Mouse (Mus musculus) heart, embryonic 16.5 days (tissue): ENCODE data around the gene Prdx3. TPM values are rescaled to one million over a fixed set of nuclear protein-coding genes. Genes with fewer than 3 reads are reported as not detected.

ENCODE experiments used
- ATAC-seq: fragments of 200-750 bp; cut with Nextera tagmentation; replicated peaks from 2 replicates; pipeline ENCODE4 v1.8.0; 2017; ENCODE audit warnings: moderate number of reproducible peaks; ENCODE audit not compliant: insufficient read depth, low FRiP score; ENCODE audit errors: extremely low read depth
- H3K27ac ChIP-seq: fragments of 300-500 bp; sonication (generic); 2 replicates; pipeline ENCODE4 v1.5.1; 2014; ENCODE audit warnings: mild to moderate bottlenecking, low read length, control low read depth, moderate library complexity
- H3K27me3 ChIP-seq: fragments of 300-500 bp; sonication (generic); 2 replicates; pipeline ENCODE4 v1.6.1; 2014; ENCODE audit warnings: low read length, mixed read lengths; ENCODE audit not compliant: control insufficient read depth, insufficient read depth
- H3K36me3 ChIP-seq: fragments of 300-500 bp; sonication (generic); 2 replicates; pipeline ENCODE4 v1.6.1; 2014; ENCODE audit not compliant: control insufficient read depth, insufficient read depth
- H3K4me1 ChIP-seq: fragments of 300-500 bp; sonication (generic); 2 replicates; pipeline ENCODE4 v1.6.1; 2014; ENCODE audit warnings: low read length, mixed read lengths; ENCODE audit not compliant: control insufficient read depth, insufficient read depth
- H3K4me2 ChIP-seq: fragments of 300-500 bp; sonication (generic); 2 replicates; pipeline ENCODE4 v1.6.1; 2014; ENCODE audit warnings: low read depth, mild to moderate bottlenecking, control low read depth, low read length
- H3K4me3 ChIP-seq: fragments of 300-500 bp; sonication (generic); 2 replicates; pipeline ENCODE4 v1.5.1; 2014; ENCODE audit warnings: mild to moderate bottlenecking, control low read depth, low read length
- H3K9ac ChIP-seq: fragments of 300-500 bp; sonication (generic); 2 replicates; pipeline ENCODE4 v1.6.1; 2014; ENCODE audit warnings: low read length, control low read depth
- H3K9me3 ChIP-seq: fragments of 300-500 bp; sonication (generic); replicated peaks from 2 replicates; pipeline ENCODE4 v1.6.1; 2016; ENCODE audit warnings: low read length; ENCODE audit not compliant: control insufficient read depth
- WGBS: fragments of 180-500 bp; shearing (Covaris S2); extraction: QIAGEN DNeasy Blood & Tissue Kit; methylation state at CpG from one replicate; pipeline ENCODE4 v1.1.7; 2014; 5-methylcytosine and 5-hydroxymethylcytosine counted together
- polyA plus RNA-seq: library from polyadenylated mRNA; unstranded; fragments of >200 nt; fragmentation: Nextera tagmentation; extraction: Ambion mirVana; gene quantifications from 2 replicates; pipeline ENCODE4 v1.2.1, GENCODE M21; 2015

The Prdx3 gene
- polyA plus RNA-seq, 1 experiment from 2014 or later = 217 TPM

DNA sequence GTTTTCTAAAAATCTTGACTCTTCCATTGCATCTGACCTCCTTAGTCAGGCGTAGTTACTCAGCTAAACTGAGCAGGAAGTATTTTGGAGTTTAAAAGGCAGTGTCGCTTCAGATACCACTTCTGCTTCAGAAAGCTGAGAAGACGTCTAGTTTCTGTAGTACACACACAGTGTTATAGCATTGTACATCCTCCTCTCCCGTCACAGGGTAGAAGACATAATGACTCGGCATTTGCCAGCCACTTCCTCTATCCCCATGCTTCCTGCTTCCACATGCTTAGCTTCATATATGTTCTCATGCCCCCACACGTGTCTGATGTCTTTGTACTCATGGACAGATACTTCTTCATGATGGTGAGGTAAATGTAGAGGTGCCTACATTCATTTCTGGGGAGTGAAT, 55.7 kb downstream of the Prdx3 start:
- Histone ChIP-seq H3K4me3 (no peak overlapping the region), H3K27ac (no peak overlapping the region), H3K4me1 (no peaks in the 10 kb centered on the region), H3K4me2 (no peak overlapping the region), H3K27me3 (no peaks in the 10 kb centered on the region), H3K9me3 (no peaks in the 10 kb centered on the region), H3K9ac (no peak overlapping the region), H3K36me3 (peaks cover 30% of the 10 kb centered on the region)
- 87% methylated on average over 6 of the region's 6 CpGs for WGBS
- ATAC-seq = no peak

Other genes starting within 250 kb of the Prdx3 start
- 0.76 and 1.1 TPM in 2 replicates for gene Nanos1, start 118.6 kb downstream of the Prdx3 start, polyA plus RNA-seq
- gene Eif3a, start 83.9 kb downstream of the Prdx3 start, polyA plus RNA-seq = 102 and 110 TPM in 2 replicates
- gene Fam45a, start 63.0 kb downstream of the Prdx3 start, polyA plus RNA-seq = 18.0 and 22.7 TPM in 2 replicates
- 7.9 and 8.2 TPM in 2 replicates for gene Sfxn4, start 13.1 kb downstream of the Prdx3 start, polyA plus RNA-seq
- gene Grk5, start 15.2 kb upstream of the Prdx3 start, polyA plus RNA-seq = 3.5 and 3.6 TPM in 2 replicates